Mouse (Mus musculus): Measurements from ENCODE around the gene Gm10401. TPM values are rescaled to one million over a fixed set of nuclear protein-coding genes. Genes with fewer than 3 reads are reported as not detected.
A peak's percentile ranks its signal among the peaks of the same experiment; 100 is the strongest.

Gene Gm10401
- polyA plus RNA-seq, 1 experiment from 2014 or later = 24.9 TPM

GRCm38 (mm10) chr5:115060977-115061376, 37.1 kb downstream of the Gm10401 start:
- Histone ChIP-seq H3K9me3 (no peaks in the 10 kb centered on the region), H3K27me3 (replicated peaks) (no peaks in the 10 kb centered on the region), H3K4me1 (replicated peaks) (peaks cover 6% of the 10 kb centered on the region; the same call in 1 of the 2 replicates), H3K4me2 (replicated peaks) (no peak overlapping the region), H3K4me3 (replicated peaks) (no peak overlapping the region), H3K9ac (no peak overlapping the region), H3K36me3 (no peaks in the 10 kb centered on the region; the same call in 1 of the 2 replicates), H3K27ac (no peak overlapping the region)
- WGBS = 85% methylated on average over 3 of the region's 3 CpGs
- no peak for ATAC-seq

GRCm38 (mm10) chr5:115060067-115060695, 37.9 kb downstream of the Gm10401 start:
- 81% methylated on average over 8 of the region's 8 CpGs for WGBS

GRCm38 (mm10) chr5:115058584-115059297, 39.4 kb downstream of the Gm10401 start:
- peak; percentile 27; the same call in 1 of the 2 replicates for ATAC-seq
- WGBS = 66% methylated on average over 7 of the region's 7 CpGs
- Histone ChIP-seq H3K9ac (no peak overlapping the region), H3K36me3 (no peaks in the 10 kb centered on the region; the same call in 1 of the 2 replicates), H3K4me3 (replicated peaks) (no peak overlapping the region), H3K4me1 (replicated peaks) (peaks cover 10% of the 10 kb centered on the region; the same call in 1 of the 2 replicates), H3K27me3 (replicated peaks) (no peaks in the 10 kb centered on the region), H3K27ac (0 out of 2 replicates have a peak overlapping the region, but pooled peaks have one; percentile 9), H3K9me3 (no peaks in the 10 kb centered on the region), H3K4me2 (replicated peaks) (no peak overlapping the region)

More at GRCm38 (mm10) chr5:115060067-115060695, 37.9 kb downstream of the Gm10401 start:
- Histone ChIP-seq H3K4me1 (replicated peaks) (peaks cover 6% of the 10 kb centered on the region; the same call in 1 of the 2 replicates), H3K27me3 (replicated peaks) (no peaks in the 10 kb centered on the region), H3K27ac (no peak overlapping the region), H3K9me3 (no peaks in the 10 kb centered on the region), H3K4me3 (replicated peaks) (no peak overlapping the region), H3K4me2 (replicated peaks) (no peak overlapping the region), H3K36me3 (no peaks in the 10 kb centered on the region; the same call in 1 of the 2 replicates), H3K9ac (no peak overlapping the region)
- ATAC-seq = no peak

- Histone ChIP-seq H3K4me2 (replicated peaks) (no peak overlapping the region), H3K4me3 (replicated peaks) (no peak overlapping the region), H3K27me3 (replicated peaks) (no peaks in the 10 kb centered on the region), H3K9ac (no peak overlapping the region), H3K4me1 (replicated peaks) (peaks cover 20% of the 10 kb centered on the region), H3K9me3 (no peaks in the 10 kb centered on the region), H3K36me3 (no peaks in the 10 kb centered on the region), H3K27ac (no peak overlapping the region)
- ATAC-seq = no peak
- WGBS = 95% methylated on average over 4 of the region's 4 CpGs
These were observed 40.9 kb downstream of the Gm10401 start for GRCm38 (mm10) chr5:115057153-115057552.

GRCm38 (mm10) chr5:115055418-115055817, 42.7 kb downstream of the Gm10401 start:
- no peaks in the 10 kb centered on the region for H3K27me3 ChIP-seq (replicated peaks)
- peaks cover 25% of the 10 kb centered on the region for H3K4me1 ChIP-seq (replicated peaks)
- no peak overlapping the region for H3K27ac ChIP-seq
- no peaks in the 10 kb centered on the region for H3K9me3 ChIP-seq
- no peak overlapping the region for H3K4me2 ChIP-seq (replicated peaks)
- no peak overlapping the region for H3K4me3 ChIP-seq (replicated peaks)
- ATAC-seq = no peak
- H3K9ac ChIP-seq = no peak overlapping the region
- WGBS = 84% methylated on average over 6 of the region's 6 CpGs
- no peaks in the 10 kb centered on the region for H3K36me3 ChIP-seq

- Histone ChIP-seq H3K27me3 (replicated peaks) (no peaks in the 10 kb centered on the region), H3K9me3 (no peaks in the 10 kb centered on the region), H3K4me2 (replicated peaks) (no peak overlapping the region), H3K36me3 (no peaks in the 10 kb centered on the region), H3K9ac (no peak overlapping the region), H3K4me1 (replicated peaks) (peaks cover 26% of the 10 kb centered on the region), H3K4me3 (replicated peaks) (no peak overlapping the region), H3K27ac (no peak overlapping the region)
- ATAC-seq = no peak
- 81% methylated on average over 22 of the region's 22 CpGs for WGBS
These were observed 44.2 kb downstream of the Gm10401 start for GRCm38 (mm10) chr5:115053791-115054396.

GRCm38 (mm10) chr5:115052546-115052945, 45.5 kb downstream of the Gm10401 start:
- peak; percentile 74 for ATAC-seq
- no peaks in the 10 kb centered on the region for H3K9me3 ChIP-seq
- no peak overlapping the region for H3K9ac ChIP-seq
- H3K27ac ChIP-seq = peak overlapping the region; percentile 11; the same call in 1 of the 2 replicates
- WGBS = 63% methylated on average over 8 of the region's 8 CpGs
- H3K27me3 ChIP-seq (replicated peaks) = no peaks in the 10 kb centered on the region
- H3K4me1 ChIP-seq (replicated peaks) = peaks cover 21% of the 10 kb centered on the region
- H3K4me3 ChIP-seq (replicated peaks) = no peak overlapping the region
- no peak overlapping the region for H3K4me2 ChIP-seq (replicated peaks)
- no peaks in the 10 kb centered on the region for H3K36me3 ChIP-seq

GRCm38 (mm10) chr5:115050776-115051175, 47.3 kb downstream of the Gm10401 start:
- Histone ChIP-seq H3K4me1 (replicated peaks) (peaks cover 21% of the 10 kb centered on the region), H3K4me2 (replicated peaks) (no peak overlapping the region), H3K4me3 (replicated peaks) (no peak overlapping the region), H3K9me3 (no peaks in the 10 kb centered on the region), H3K27ac (no peak overlapping the region), H3K36me3 (no peaks in the 10 kb centered on the region), H3K9ac (no peak overlapping the region), H3K27me3 (replicated peaks) (no peaks in the 10 kb centered on the region)
- WGBS = 82% methylated on average over 6 of the region's 6 CpGs
- no peak for ATAC-seq

GRCm38 (mm10) chr5:115049692-115050091, 48.4 kb downstream of the Gm10401 start:
- WGBS = 70% methylated on average over 6 of the region's 6 CpGs
- no peak overlapping the region for H3K27ac ChIP-seq

More at GRCm38 (mm10) chr5:115049692-115050091, 48.4 kb downstream of the Gm10401 start:
- peaks cover 21% of the 10 kb centered on the region for H3K4me1 ChIP-seq (replicated peaks)
- no peak overlapping the region for H3K9ac ChIP-seq
- no peak overlapping the region for H3K4me3 ChIP-seq (replicated peaks)
- H3K36me3 ChIP-seq = no peaks in the 10 kb centered on the region
- no peaks in the 10 kb centered on the region for H3K9me3 ChIP-seq
- peak; percentile 73 for ATAC-seq
- H3K27me3 ChIP-seq (replicated peaks) = no peaks in the 10 kb centered on the region
- H3K4me2 ChIP-seq (replicated peaks) = no peak overlapping the region

Other genes starting within 250 kb of the Gm10401 start
- gene 4930519G04Rik, start 244.6 kb downstream of the Gm10401 start, polyA plus RNA-seq (2015; fragmentation: Nextera tagmentation; extraction: Ambion mirVana) = not detected in 2 replicates
- gene Gm9936, start 239.6 kb downstream of the Gm10401 start, polyA plus RNA-seq (2015; fragmentation: Nextera tagmentation; extraction: Ambion mirVana) = 0.09 and 0.14 TPM in 2 replicates
- 5.5 and 8.0 TPM in 2 replicates for gene Oasl2, start 201.4 kb downstream of the Gm10401 start, polyA plus RNA-seq (2015; fragmentation: Nextera tagmentation; extraction: Ambion mirVana)
- gene Oasl1, start 175.1 kb downstream of the Gm10401 start, polyA plus RNA-seq (2015; fragmentation: Nextera tagmentation; extraction: Ambion mirVana) = 1.9 and 2.3 TPM in 2 replicates
- gene 2210016L21Rik, start 156.1 kb downstream of the Gm10401 start, polyA plus RNA-seq (2015; fragmentation: Nextera tagmentation; extraction: Ambion mirVana) = 51.3 and 62.7 TPM in 2 replicates
- 18.0 and 18.6 TPM in 2 replicates for gene Hnf1a, start 127.2 kb downstream of the Gm10401 start, polyA plus RNA-seq (2015; fragmentation: Nextera tagmentation; extraction: Ambion mirVana)
- 16.8 and 23.6 TPM in 2 replicates for gene Sppl3, start 87.2 kb downstream of the Gm10401 start, polyA plus RNA-seq (2015; fragmentation: Nextera tagmentation; extraction: Ambion mirVana)
- 119 and 122 TPM in 2 replicates for gene Acads, start 21.1 kb upstream of the Gm10401 start, polyA plus RNA-seq (2015; fragmentation: Nextera tagmentation; extraction: Ambion mirVana)
- gene Unc119b, start 36.7 kb upstream of the Gm10401 start, polyA plus RNA-seq (2015; fragmentation: Nextera tagmentation; extraction: Ambion mirVana) = 25.7 and 26.6 TPM in 2 replicates
- 89.9 and 113 TPM in 2 replicates for gene Mlec, start 59.9 kb upstream of the Gm10401 start, polyA plus RNA-seq (2015; fragmentation: Nextera tagmentation; extraction: Ambion mirVana)
- 1.5 and 2.3 TPM in 2 replicates for gene Cabp1, start 96.1 kb upstream of the Gm10401 start, polyA plus RNA-seq (2015; fragmentation: Nextera tagmentation; extraction: Ambion mirVana)
- 126 and 128 TPM in 2 replicates for gene Pop5, start 137.5 kb upstream of the Gm10401 start, polyA plus RNA-seq (2015; fragmentation: Nextera tagmentation; extraction: Ambion mirVana)
- 119 and 120 TPM in 2 replicates for gene Rnf10, start 174.6 kb upstream of the Gm10401 start, polyA plus RNA-seq (2015; fragmentation: Nextera tagmentation; extraction: Ambion mirVana)
- 62.1 and 65.1 TPM in 2 replicates for gene Coq5, start 181.4 kb upstream of the Gm10401 start, polyA plus RNA-seq (2015; fragmentation: Nextera tagmentation; extraction: Ambion mirVana)
- 1,297 TPM in 2 replicates for gene Dynll1, start 202.7 kb upstream of the Gm10401 start, polyA plus RNA-seq (2015; fragmentation: Nextera tagmentation; extraction: Ambion mirVana)
- gene Srsf9, start 228.9 kb upstream of the Gm10401 start, polyA plus RNA-seq (2015; fragmentation: Nextera tagmentation; extraction: Ambion mirVana) = 217 and 220 TPM in 2 replicates
- gene Gatc, start 242.9 kb upstream of the Gm10401 start, polyA plus RNA-seq (2015; fragmentation: Nextera tagmentation; extraction: Ambion mirVana) = 24.8 and 24.9 TPM in 2 replicates
- gene Triap1, start 242.9 kb upstream of the Gm10401 start, polyA plus RNA-seq (2015; fragmentation: Nextera tagmentation; extraction: Ambion mirVana) = 62.7 and 66.3 TPM in 2 replicates

Data from intestine, embryonic 15.5 days (tissue).